Mouse (Mus musculus) lung, postnatal 0 days (tissue): ENCODE data around the gene Abcc12. TPM values are rescaled to one million over a fixed set of nuclear protein-coding genes. Genes with fewer than 3 reads are reported as not detected.

Source experiments
- ATAC-seq: fragments of 200-750 bp; cut with Nextera tagmentation; 2 replicates; pipeline ENCODE4 v1.8.0; 2017; ENCODE audit warnings: moderate library complexity
- DNase-seq: peaks from one replicate; pipeline ENCODE4 v3.0.0-alpha.2; 2016; ENCODE audit warnings: low spot score
- H3K27ac ChIP-seq: fragments of 300-500 bp; sonication (generic); 2 replicates; pipeline ENCODE4 v1.5.1; 2014; ENCODE audit warnings: antibody characterized with exemption, mild to moderate bottlenecking, low read length, mixed read lengths
- H3K27me3 ChIP-seq: fragments of 300-500 bp; sonication (generic); replicated peaks from 2 replicates; pipeline ENCODE4 v1.6.1; 2014; ENCODE audit warnings: low read length, mixed read lengths; ENCODE audit not compliant: insufficient read depth
- H3K36me3 ChIP-seq: fragments of 300-500 bp; sonication (generic); 2 replicates; pipeline ENCODE4 v1.6.1; 2014; ENCODE audit warnings: low read length, mixed read lengths; ENCODE audit not compliant: insufficient read depth
- H3K4me1 ChIP-seq: fragments of 300-500 bp; sonication (generic); 2 replicates; pipeline ENCODE4 v1.6.1; 2014; ENCODE audit warnings: antibody characterized with exemption, low read depth, low read length, mixed read lengths; ENCODE audit not compliant: insufficient read depth
- H3K4me2 ChIP-seq: fragments of 300-500 bp; sonication (generic); replicated peaks from 2 replicates; pipeline ENCODE4 v1.6.1; 2014; ENCODE audit warnings: low read depth, mild to moderate bottlenecking, low read length, moderate library complexity, mixed read lengths
- H3K4me3 ChIP-seq: fragments of 300-500 bp; sonication (generic); 2 replicates; pipeline ENCODE4 v1.5.1; 2014; ENCODE audit warnings: low read depth, low read length
- H3K9ac ChIP-seq: fragments of 300-500 bp; sonication (generic); replicated peaks from 2 replicates; pipeline ENCODE4 v1.6.1; 2014; ENCODE audit warnings: low read depth, mild to moderate bottlenecking
- H3K9me3 ChIP-seq: fragments of 300-500 bp; sonication (generic); 2 replicates; pipeline ENCODE4 v1.6.1; 2016; ENCODE audit warnings: low read length, mixed read lengths
- CTCF ChIP-seq: IDR thresholded peaks from 2 replicates; pipeline ENCODE4 v1.5.1; 2016; ENCODE audit warnings: antibody characterized with exemption, mild to moderate bottlenecking
- EP300 ChIP-seq: IDR thresholded peaks from 2 replicates; pipeline ENCODE4 v1.6.1; 2016; ENCODE audit warnings: antibody characterized with exemption, mild to moderate bottlenecking, control low read depth
- whole genome bisulfite sequencing: fragments of 180-500 bp; shearing (Covaris S2); extraction: QIAGEN DNeasy Blood & Tissue Kit; methylation state at CpG from one replicate; pipeline ENCODE4 v1.1.7; 2014; 5-methylcytosine and 5-hydroxymethylcytosine counted together
- polyA plus RNA-seq: library from polyadenylated mRNA; unstranded; fragments of >200 nt; fragmentation: Nextera tagmentation; extraction: Ambion mirVana; gene quantifications from 2 replicates; pipeline ENCODE4 v1.2.1, GENCODE M21; 2015

Gene Abcc12
- 0.30 and 0.39 TPM in 2 replicates for polyA plus RNA-seq

- ATAC-seq (no peak), DNase-seq (no peak)
- Histone ChIP-seq H3K4me3 (no peak within 1 kb of the TSS), H3K4me1 (0 out of 2 replicates have a peak, but pooled peaks cover 4% of the 10 kb centered on the region), H3K9ac (no peak within 1 kb of the TSS), H3K9me3 (no peaks in the 10 kb centered on the region), H3K27me3 (no peaks in the 10 kb centered on the region), H3K4me2 (no peak within 1 kb of the TSS), H3K36me3 (no peaks in the 10 kb centered on the region), H3K27ac (no peak within 1 kb of the TSS)
- no peak for TF ChIP-seq CTCF
- TF ChIP-seq EP300: no peak
These were observed at the start of gene Abcc12 for GRCm38 (mm10) chr8:86580458-86580857. Gene Abcc12, minus strand, starts transcription at chr8:86580686.

DNA sequence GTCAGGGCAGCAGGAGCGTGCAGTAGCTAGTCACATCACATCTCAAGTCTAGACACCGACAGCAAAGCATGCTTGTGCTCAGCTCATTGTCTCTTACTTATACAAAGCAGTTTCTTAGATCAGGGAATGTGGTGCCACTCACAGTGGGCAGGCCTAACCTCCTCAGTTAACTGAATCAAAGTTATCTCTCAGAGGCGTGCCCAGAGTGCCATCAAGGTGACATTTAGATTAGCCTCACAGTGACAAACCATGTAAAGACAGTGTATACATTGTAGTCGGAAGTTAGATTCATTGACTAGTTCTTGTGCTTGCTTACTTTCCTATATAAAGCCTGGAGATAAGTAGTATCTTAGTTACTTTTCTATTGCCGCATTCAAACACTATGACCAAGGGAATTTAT lies 49.7 kb upstream of the Abcc12 start:
- Histone ChIP-seq H3K27me3 (no peaks in the 10 kb centered on the region), H3K9me3 (no peaks in the 10 kb centered on the region), H3K4me3 (no peak overlapping the region), H3K27ac (no peak overlapping the region), H3K4me2 (no peak overlapping the region), H3K9ac (no peak overlapping the region), H3K36me3 (peaks cover 18% of the 10 kb centered on the region; the same call in 1 of the 2 replicates), H3K4me1 (peaks cover 1% of the 10 kb centered on the region; the same call in 1 of the 2 replicates)
- 82% methylated on average over 5 of the region's 5 CpGs for WGBS
- ATAC-seq (no peak), DNase-seq (no peak)
- no peak for TF ChIP-seq CTCF
- TF ChIP-seq EP300: no peak

DNA sequence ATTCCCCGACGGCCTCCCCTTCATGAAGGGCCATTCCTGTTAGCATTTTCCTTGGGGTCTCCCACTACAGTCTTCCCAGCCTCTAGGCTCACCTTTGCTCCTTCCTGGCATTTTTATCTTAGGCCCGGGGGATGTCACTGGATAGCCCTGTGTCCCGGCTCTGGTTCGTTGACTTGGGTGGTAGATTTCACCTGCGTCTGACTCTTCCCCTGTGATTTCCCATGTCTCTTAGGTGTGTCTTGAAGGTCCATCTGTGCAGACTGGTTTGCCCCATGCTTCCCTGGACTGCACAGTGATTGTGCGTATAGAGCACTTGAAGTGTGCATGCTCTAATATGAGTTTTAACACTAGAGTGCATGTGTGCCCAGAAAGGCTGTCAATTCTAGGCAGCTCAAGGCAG lies 44.4 kb upstream of the Abcc12 start:
- H3K27me3 ChIP-seq: no peaks in the 10 kb centered on the region
- ATAC-seq: no peak

DNA sequence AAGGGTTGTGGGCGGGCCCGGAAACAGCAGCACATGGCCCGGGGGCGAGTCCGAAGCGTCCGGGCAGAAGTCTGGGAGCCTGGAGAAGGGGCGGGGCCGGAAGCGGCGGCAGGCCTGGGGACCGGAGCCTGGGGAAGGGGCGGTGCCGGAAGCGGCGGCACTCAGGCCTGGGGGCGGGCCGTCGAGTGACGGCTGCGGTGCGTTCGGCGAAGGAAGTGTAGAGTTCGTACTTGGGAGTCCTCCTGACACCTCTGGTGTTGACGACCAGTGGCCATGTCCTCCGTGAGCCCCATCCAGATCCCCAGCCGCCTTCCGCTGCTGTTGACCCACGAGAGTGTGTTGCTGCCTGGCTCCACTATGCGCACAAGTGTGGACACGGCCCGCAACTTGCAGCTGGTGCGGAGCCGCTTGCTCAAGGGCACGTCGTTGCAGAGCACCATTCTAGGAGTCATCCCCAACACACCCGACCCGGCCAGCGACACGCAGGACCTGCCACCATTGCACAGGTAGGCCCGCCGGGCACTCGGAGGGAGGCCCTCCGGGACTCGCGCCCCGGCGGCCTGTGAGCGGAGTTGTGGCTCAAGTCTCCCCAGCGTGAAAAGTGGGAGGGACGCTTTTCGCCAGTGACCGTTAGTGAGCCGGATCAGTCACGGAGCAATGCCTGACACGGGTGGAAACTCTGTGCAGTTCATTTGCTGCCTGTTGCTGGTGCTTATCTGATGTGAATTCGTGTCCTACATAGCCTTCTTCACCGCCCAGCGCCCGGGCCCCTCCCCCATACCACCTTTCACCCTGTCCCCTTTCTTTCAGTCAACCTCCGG lies 43.6 kb upstream of the Abcc12 start, which contains the start of gene Lonp2:
Gene Lonp2 (plus strand): TSS at position 133 of the 821 bp plus-strand sequence.
- H3K4me1 ChIP-seq: peaks cover 5% of the 10 kb centered on the region; the same call in 1 of the 2 replicates
- H3K27ac ChIP-seq: peak within 1 kb of the TSS; percentile 86
- ATAC-seq: peak; percentile 100
- no peaks in the 10 kb centered on the region for H3K9me3 ChIP-seq
- peak within 1 kb of the TSS; percentile 78 for H3K9ac ChIP-seq
- no peaks in the 10 kb centered on the region for H3K27me3 ChIP-seq
- H3K36me3 ChIP-seq: no peaks in the 10 kb centered on the region
- TF ChIP-seq EP300 (no peak), CTCF (no peak)
- peak; percentile 99 for DNase-seq
- H3K4me3 ChIP-seq: peak within 1 kb of the TSS; percentile 76
- 1% methylated on average over 62 of the region's 62 CpGs for WGBS
- peak within 1 kb of the TSS; percentile 80 for H3K4me2 ChIP-seq

More for the DNA sequence above, 44.4 kb upstream of the Abcc12 start:
- Histone ChIP-seq H3K27ac (no peak overlapping the region), H3K4me3 (peak overlapping the region; percentile 76), H3K4me2 (peak overlapping the region; percentile 80), H3K4me1 (peaks cover 5% of the 10 kb centered on the region; the same call in 1 of the 2 replicates), H3K9me3 (no peaks in the 10 kb centered on the region), H3K9ac (no peak overlapping the region), H3K36me3 (no peaks in the 10 kb centered on the region)
- WGBS: 30% methylated on average over 7 of the region's 7 CpGs
- TF ChIP-seq CTCF (no peak), EP300 (no peak)
- no peak for DNase-seq

- H3K4me2 ChIP-seq: peak overlapping the region; percentile 80
- ATAC-seq (no peak), DNase-seq (no peak)
- H3K4me3 ChIP-seq: peak overlapping the region; percentile 76
- 2% methylated on average over 14 of the region's 14 CpGs for WGBS
- H3K9ac ChIP-seq: no peak overlapping the region
- H3K27me3 ChIP-seq: no peaks in the 10 kb centered on the region
- H3K36me3 ChIP-seq: no peaks in the 10 kb centered on the region
- TF ChIP-seq EP300 (no peak), CTCF (no peak)
- H3K4me1 ChIP-seq: peaks cover 5% of the 10 kb centered on the region; the same call in 1 of the 2 replicates
- no peak overlapping the region for H3K27ac ChIP-seq
- no peaks in the 10 kb centered on the region for H3K9me3 ChIP-seq
These were observed 43.0 kb upstream of the Abcc12 start for GRCm38 (mm10) chr8:86623551-86623910.

DNA sequence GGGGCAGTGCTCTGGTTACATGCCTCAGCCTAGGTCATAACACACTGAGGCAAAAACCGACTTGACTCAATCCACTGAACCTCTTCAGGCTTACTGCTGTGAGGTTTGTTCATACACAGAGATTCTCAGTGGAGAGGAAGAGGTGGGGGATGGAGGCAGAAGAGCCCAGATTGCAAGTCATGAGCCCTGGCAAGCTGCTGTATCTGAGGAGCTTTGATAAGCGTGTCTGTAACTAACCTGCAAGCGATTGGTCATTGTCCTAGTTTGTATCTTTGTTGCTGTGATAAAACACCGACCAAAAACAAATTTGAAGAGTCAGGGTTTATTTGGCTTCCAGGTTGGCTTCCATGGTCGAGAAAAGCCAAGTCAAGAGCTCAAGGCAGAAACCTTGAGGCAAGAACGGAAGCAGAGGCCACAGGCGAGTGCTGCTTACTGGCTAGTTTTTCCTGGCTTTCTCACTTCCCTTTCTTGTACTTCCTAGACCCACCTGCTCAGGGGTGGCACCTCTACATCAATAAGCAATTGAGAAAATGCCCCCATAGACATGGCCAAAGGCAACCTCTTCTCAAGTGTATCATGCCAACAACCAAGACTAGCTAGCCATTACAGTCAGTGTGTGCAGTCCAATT lies 37.4 kb upstream of the Abcc12 start:
- WGBS: 62% methylated on average over 7 of the region's 7 CpGs
- Histone ChIP-seq H3K27me3 (no peaks in the 10 kb centered on the region), H3K9ac (no peak overlapping the region), H3K4me1 (no peaks in the 10 kb centered on the region), H3K9me3 (no peaks in the 10 kb centered on the region), H3K36me3 (no peaks in the 10 kb centered on the region), H3K4me2 (no peak overlapping the region), H3K4me3 (no peak overlapping the region), H3K27ac (no peak overlapping the region)
- TF ChIP-seq CTCF: no peak
- no peak for TF ChIP-seq EP300
- DNase-seq: no peak
- ATAC-seq: no peak
